Mouse (Mus musculus) liver, embryonic 14.5 days (tissue): ENCODE results near the gene Pth1r. TPM values are rescaled to one million over a fixed set of nuclear protein-coding genes. Genes with fewer than 3 reads are reported as not detected.

Source experiments
- ATAC-seq: fragments of 200-750 bp; cut with Nextera tagmentation; 2 replicates; pipeline ENCODE4 v1.8.0; 2017; ENCODE audit warnings: moderate number of reproducible peaks, mild to moderate bottlenecking, moderate library complexity; ENCODE audit not compliant: insufficient read depth
- DNase-seq, 3 experiments: peaks; one replicate each; pipeline ENCODE4 v3.0.0-alpha.2; 2012 to 2013; ENCODE audit warnings: low read depth in 3 of 3, low spot score in 3 of 3
- H3K27ac ChIP-seq: fragments of 300-500 bp; sonication (generic); 2 replicates; pipeline ENCODE4 v1.5.1; 2014; ENCODE audit warnings: moderate library complexity, mild to moderate bottlenecking, control low read depth, inconsistent platforms
- H3K27me3 ChIP-seq: fragments of 300-500 bp; sonication (generic); 2 replicates; pipeline ENCODE4 v1.6.1; 2014; ENCODE audit warnings: mild to moderate bottlenecking, low read length, moderate library complexity; ENCODE audit not compliant: control insufficient read depth, insufficient read depth
- H3K36me3 ChIP-seq: fragments of 300-500 bp; sonication (generic); replicated peaks from 2 replicates; pipeline ENCODE4 v1.6.1; 2014; ENCODE audit warnings: low read depth; ENCODE audit not compliant: control insufficient read depth, insufficient read depth
- H3K4me1 ChIP-seq, 2 experiments: fragments of 200-500 bp in 1 of 2; fragments of 300-500 bp in 1 of 2; sonication (generic) in 1 of 2; replicated peaks; 2 replicates each; pipeline ENCODE4 v1.6.1; 2012 to 2014; ENCODE audit warnings: antibody characterized with exemption in 1 of 2, inconsistent platforms in 1 of 2, low read length in 1 of 2; ENCODE audit not compliant: control insufficient read depth in 2 of 2, insufficient read depth in 2 of 2
- H3K4me2 ChIP-seq: fragments of 300-500 bp; sonication (generic); 2 replicates; pipeline ENCODE4 v1.6.1; 2014; ENCODE audit warnings: low read depth, mild to moderate bottlenecking, control low read depth, moderate library complexity
- H3K4me3 ChIP-seq, 2 experiments: fragments of 200-500 bp in 1 of 2; fragments of 300-500 bp in 1 of 2; sonication (generic) in 1 of 2; 2 replicates each; pipeline ENCODE4 v1.5.1; 2012 to 2014; ENCODE audit warnings: low read depth in 2 of 2, low read length in 2 of 2, mild to moderate bottlenecking in 2 of 2, control low read depth in 1 of 2, inconsistent platforms in 1 of 2, moderate library complexity in 1 of 2; ENCODE audit not compliant: insufficient read depth in 1 of 2
- H3K9ac ChIP-seq: fragments of 300-500 bp; sonication (generic); replicated peaks from 2 replicates; pipeline ENCODE4 v1.6.1; 2014; ENCODE audit warnings: mild to moderate bottlenecking, control low read depth, moderate library complexity
- H3K9me3 ChIP-seq: fragments of 300-500 bp; sonication (generic); 2 replicates; pipeline ENCODE4 v1.6.1; 2016; ENCODE audit warnings: low read length, mixed read lengths; ENCODE audit not compliant: control insufficient read depth
- CTCF ChIP-seq: IDR thresholded peaks from 2 replicates; pipeline ENCODE4 v1.5.1; 2016; ENCODE audit warnings: antibody characterized with exemption, low read depth, control low read depth
- EP300 ChIP-seq: IDR thresholded peaks from 2 replicates; pipeline ENCODE4 v1.6.1; 2016; ENCODE audit warnings: antibody characterized with exemption, low read depth
- WGBS: fragments of 180-500 bp; shearing (Covaris S2); extraction: QIAGEN DNeasy Blood & Tissue Kit; methylation state at CpG from one replicate; pipeline ENCODE4 v1.1.7; 2014; ENCODE audit not compliant: insufficient replicate concordance; 5-methylcytosine and 5-hydroxymethylcytosine counted together
- polyA plus RNA-seq, 2 experiments: library from polyadenylated mRNA; depleted of rRNA in 1 of 2; stranded (reverse) in 1 of 2; unstranded in 1 of 2; fragments of >200 nt; fragmentation: Nextera tagmentation in 1 of 2; extraction: Ambion mirVana in 1 of 2; gene quantifications; 2 replicates each; pipeline versions ENCODE4 v1.2.1 to v1.2.3; 2012 to 2014

Gene Pth1r
- polyA plus RNA-seq, 2 experiments, result 2.0 to 3.4 TPM

- Histone ChIP-seq H3K4me1 (no peaks in the 10 kb centered on the region), H3K9ac (no peak overlapping the region), H3K9me3 (no peaks in the 10 kb centered on the region), H3K4me3 (no peak overlapping the region), H3K4me2 (no peak overlapping the region), H3K27ac (no peak overlapping the region), H3K36me3 (no peaks in the 10 kb centered on the region; the same call in 1 of the 2 replicates), H3K27me3 (no peaks in the 10 kb centered on the region)
- ATAC-seq (no peak), DNase-seq (no peak)
- TF ChIP-seq EP300 (no peak), CTCF (no peak)
- WGBS, result 59% methylated on average over 1 of the region's 1 CpGs
Observed at GRCm38 (mm10) chr9:110713389-110713788, 33.6 kb downstream of the Pth1r start.

GRCm38 (mm10) chr9:110712545-110712944, 34.4 kb downstream of the Pth1r start:
- H3K9ac ChIP-seq, result no peak overlapping the region
- WGBS, result 74% methylated on average over 4 of the region's 4 CpGs
- DNase-seq, result no peak

GRCm38 (mm10) chr9:110711996-110712395, 34.9 kb downstream of the Pth1r start:
- no peak for TF ChIP-seq EP300
- no peak for TF ChIP-seq CTCF
- Histone ChIP-seq H3K9me3 (no peaks in the 10 kb centered on the region), H3K4me2 (no peak overlapping the region), H3K27ac (no peak overlapping the region), H3K27me3 (no peaks in the 10 kb centered on the region), H3K36me3 (no peaks in the 10 kb centered on the region; the same call in 1 of the 2 replicates), H3K4me1 (no peaks in the 10 kb centered on the region), H3K4me3 (no peak overlapping the region), H3K9ac (no peak overlapping the region)
- no peak for ATAC-seq
- WGBS, result 71% methylated on average over 6 of the region's 6 CpGs
- DNase-seq, result no peak

More at GRCm38 (mm10) chr9:110712545-110712944, 34.4 kb downstream of the Pth1r start:
- no peak for TF ChIP-seq CTCF
- no peak for TF ChIP-seq EP300
- no peak for ATAC-seq
- no peak overlapping the region for H3K27ac ChIP-seq
- no peaks in the 10 kb centered on the region; the same call in 1 of the 2 replicates for H3K36me3 ChIP-seq
- H3K4me2 ChIP-seq, result no peak overlapping the region
- H3K4me3 ChIP-seq, result no peak overlapping the region
- no peaks in the 10 kb centered on the region for H3K27me3 ChIP-seq
- H3K4me1 ChIP-seq, result no peaks in the 10 kb centered on the region
- H3K9me3 ChIP-seq, result no peaks in the 10 kb centered on the region

DNA sequence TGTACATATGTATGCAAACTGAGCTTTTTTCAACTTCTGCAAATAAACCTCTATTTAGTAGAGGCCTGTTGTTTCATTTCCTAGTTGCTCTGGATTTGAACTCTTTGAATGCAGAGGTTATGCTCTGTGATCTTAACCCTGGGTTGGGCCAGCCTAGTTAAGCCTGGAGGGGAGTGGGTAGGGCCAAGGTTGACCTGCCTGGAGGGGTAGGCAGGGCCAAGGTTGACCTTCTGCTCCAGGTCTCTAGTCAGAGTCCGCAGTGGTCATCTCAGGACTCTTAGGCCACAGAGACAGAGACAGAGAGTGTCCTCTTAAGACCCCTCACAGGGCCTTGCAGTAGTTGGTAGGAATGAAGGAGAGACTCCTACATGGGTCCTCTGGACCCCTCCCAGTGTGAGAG, 35.4 kb downstream of the Pth1r start:
- H3K27ac ChIP-seq, result no peak overlapping the region
- no peak for TF ChIP-seq CTCF
- no peak for TF ChIP-seq EP300
- H3K36me3 ChIP-seq, result no peaks in the 10 kb centered on the region; the same call in 1 of the 2 replicates
- H3K9me3 ChIP-seq, result no peaks in the 10 kb centered on the region
- DNase-seq, result no peak
- H3K4me3 ChIP-seq, result no peak overlapping the region
- no peak for ATAC-seq
- H3K27me3 ChIP-seq, result no peaks in the 10 kb centered on the region
- no peak overlapping the region for H3K4me2 ChIP-seq
- WGBS, result 94% methylated on average over 1 of the region's 1 CpGs
- no peaks in the 10 kb centered on the region for H3K4me1 ChIP-seq
- H3K9ac ChIP-seq, result no peak overlapping the region

- H3K27ac ChIP-seq, result no peak overlapping the region
- H3K36me3 ChIP-seq, result no peaks in the 10 kb centered on the region; the same call in 1 of the 2 replicates
- no peak overlapping the region for H3K9ac ChIP-seq
- peak; percentile 72 for ATAC-seq
- H3K4me3 ChIP-seq, result peak overlapping the region; percentile 13 to 22; a peak in 3 of 4 replicates
- H3K4me1 ChIP-seq, result no peaks in the 10 kb centered on the region
- peak overlapping the region; percentile 11; the same call in 1 of the 2 replicates for H3K4me2 ChIP-seq
- WGBS, result 21% methylated on average over 5 of the region's 5 CpGs
- no peaks in the 10 kb centered on the region for H3K9me3 ChIP-seq
- TF ChIP-seq EP300 (no peak), CTCF (peak; percentile 96)
- DNase-seq, result peak; percentile 38 to 62 (median 48)
- no peaks in the 10 kb centered on the region for H3K27me3 ChIP-seq
Observed at GRCm38 (mm10) chr9:110709640-110710258, 37.2 kb downstream of the Pth1r start.
